Mouse (Mus musculus) liver, adult 2 months (tissue): ENCODE data around the gene Zfp831.

ENCODE experiments used
- CTCF ChIP-seq: fragments of 200-500 bp; IDR thresholded peaks from 2 replicates; pipeline ENCODE4 v1.5.1; 2011; ENCODE audit warnings: low read depth, low read length, control low read depth
- POLR2A ChIP-seq: fragments of 200-500 bp; IDR thresholded peaks from 2 replicates; pipeline ENCODE4 v1.6.1; 2011; ENCODE audit warnings: low read length, control low read depth; ENCODE audit not compliant: insufficient read depth; ENCODE audit errors: extremely low read depth

DNA sequence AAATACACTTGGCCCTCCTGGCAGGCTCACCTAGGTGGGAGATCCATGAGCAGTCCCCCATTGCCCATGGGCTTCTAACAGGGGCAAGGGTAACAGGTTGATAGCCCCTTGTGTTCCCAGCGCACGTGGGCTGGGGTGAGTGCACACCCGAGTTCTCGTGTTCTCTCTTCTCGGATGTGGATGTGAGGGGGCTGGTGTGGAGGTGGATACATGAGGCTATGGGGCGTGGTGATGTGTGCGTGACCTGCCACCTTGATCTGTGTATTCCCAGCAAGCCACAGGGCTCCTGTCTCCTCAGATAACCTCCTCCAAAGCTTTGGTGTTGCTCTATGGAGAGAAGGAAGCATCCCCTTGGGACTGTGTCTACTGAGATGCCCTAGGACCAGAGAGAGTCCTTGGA is 40.0 kb upstream of the Zfp831 start:
- no peak for TF ChIP-seq POLR2A
- no peak for TF ChIP-seq CTCF
